ENCODE assay signal across 8 mouse cellular contexts in genomic region chr3:37916786-37917479, GRCm38 (mm10).
DNase-seq lines count a peak whose midpoint lies in the region.

No protein-coding gene starts in this region.

- peak; percentile 24 for DNase-seq in adrenal gland, postnatal 14 days
- DNase-seq in adrenal gland, adult 8-10 months: no peak
- peak; percentile 14 for DNase-seq in CD4-positive helper T cell, adult 2 months (ENCODE audit: low read depth, low spot score)
- peak; percentile 68 for DNase-seq in forelimb bud, embryonic 11.5 days (ENCODE audit: low read depth, low spot score)
- peak; percentile 60 to 74 for DNase-seq in kidney, postnatal 4 days
- DNase-seq in spleen, postnatal 14 days (ENCODE audit: low spot score in 2 of 2): no peak
- DNase-seq in frontal cortex, adult 2 months (ENCODE audit: extremely low spot score in 1 of 2, low spot score in 1 of 2): no peak
- DNase-seq in layer of hippocampus, postnatal 10 days (ENCODE audit: low spot score in 2 of 2): no peak

Comparison
In these comparisons a context has a peak if more than half of its experiments do, and no peak if none do; other contexts are left out.
1. DNase-seq: peak in adrenal gland, postnatal 14 days (single experiment), CD4-positive helper T cell, adult 2 months (single experiment), forelimb bud, embryonic 11.5 days (single experiment) and kidney, postnatal 4 days (2 of 2); none in adrenal gland, adult 8-10 months (single experiment), spleen, postnatal 14 days (0 of 2), frontal cortex, adult 2 months (0 of 2) and layer of hippocampus, postnatal 10 days (0 of 2).